Mouse (Mus musculus): ENCODE data around the gene Enpp6. TPM values are rescaled to one million over a fixed set of nuclear protein-coding genes. Genes with fewer than 3 reads are reported as not detected.

Gene Enpp6
- polyA plus RNA-seq, 1 experiment from 2014 or later: 0.86 TPM

GRCm38 (mm10) chr8:47133381-47133780 lies 146.7 kb downstream of the Enpp6 start:
- no peak overlapping the region for H3K27ac ChIP-seq (ENCODE audit: low read length)
- H3K4me3 ChIP-seq (ENCODE audit: low read depth, low read length): no peak overlapping the region
- no peaks in the 10 kb centered on the region for H3K9me3 ChIP-seq (ENCODE audit: low read length)
- WGBS: 87% methylated on average over 3 of the region's 3 CpGs
- H3K36me3 ChIP-seq (ENCODE audit: insufficient read depth, low read length): no peaks in the 10 kb centered on the region
- DNase-seq (ENCODE audit: low spot score) (no peak), ATAC-seq (no peak)
- no peaks in the 10 kb centered on the region for H3K4me1 ChIP-seq (ENCODE audit: insufficient read depth, low read depth, low read length)
- TF ChIP-seq CTCF (IDR thresholded peaks at IDR 0.05) (no peak), EP300 (IDR thresholded peaks at IDR 0.05) (no peak)
- H3K9ac ChIP-seq (replicated peaks; ENCODE audit: low read depth): no peak overlapping the region
- no peak overlapping the region for H3K4me2 ChIP-seq (replicated peaks; ENCODE audit: low read depth, low read length)
- H3K27me3 ChIP-seq (replicated peaks; ENCODE audit: insufficient read depth, low read length): no peaks in the 10 kb centered on the region

- no peak for TF ChIP-seq EP300 (IDR thresholded peaks at IDR 0.05)
- no peak for TF ChIP-seq CTCF (IDR thresholded peaks at IDR 0.05)
- no peaks in the 10 kb centered on the region for H3K27me3 ChIP-seq (replicated peaks; ENCODE audit: insufficient read depth, low read length)
Observed at GRCm38 (mm10) chr8:47134736-47135135, 148.0 kb downstream of the Enpp6 start.

GRCm38 (mm10) chr8:47135586-47135985 lies 148.9 kb downstream of the Enpp6 start:
- no peak for TF ChIP-seq EP300 (IDR thresholded peaks at IDR 0.05)
- TF ChIP-seq CTCF (IDR thresholded peaks at IDR 0.05): no peak
- H3K9me3 ChIP-seq (ENCODE audit: low read length): no peaks in the 10 kb centered on the region
- no peaks in the 10 kb centered on the region for H3K4me1 ChIP-seq (ENCODE audit: insufficient read depth, low read depth, low read length)
- H3K9ac ChIP-seq (replicated peaks; ENCODE audit: low read depth): no peak overlapping the region
- no peak overlapping the region for H3K27ac ChIP-seq (ENCODE audit: low read length)
- no peak for ATAC-seq
- DNase-seq (ENCODE audit: low spot score): peak; percentile 16
- WGBS: 7% methylated on average over 9 of the region's 9 CpGs
- peak overlapping the region; percentile 56 for H3K4me2 ChIP-seq (replicated peaks; ENCODE audit: low read depth, low read length)
- no peaks in the 10 kb centered on the region for H3K27me3 ChIP-seq (replicated peaks; ENCODE audit: insufficient read depth, low read length)
- H3K4me3 ChIP-seq (ENCODE audit: low read depth, low read length): peak overlapping the region; percentile 19
- no peaks in the 10 kb centered on the region for H3K36me3 ChIP-seq (ENCODE audit: insufficient read depth, low read length)

More at GRCm38 (mm10) chr8:47134736-47135135, 148.0 kb downstream of the Enpp6 start:
- Histone ChIP-seq H3K4me1 (ENCODE audit: insufficient read depth, low read depth, low read length) (no peaks in the 10 kb centered on the region), H3K9me3 (ENCODE audit: low read length) (no peaks in the 10 kb centered on the region), H3K4me2 (replicated peaks; ENCODE audit: low read depth, low read length) (peak overlapping the region; percentile 56; the same call in 1 of the 2 replicates), H3K36me3 (ENCODE audit: insufficient read depth, low read length) (no peaks in the 10 kb centered on the region), H3K27ac (ENCODE audit: low read length) (no peak overlapping the region), H3K4me3 (ENCODE audit: low read depth, low read length) (no peak overlapping the region; the same call in 1 of the 2 replicates), H3K9ac (replicated peaks; ENCODE audit: low read depth) (no peak overlapping the region)
- no peak for DNase-seq (ENCODE audit: low spot score)
- no peak for ATAC-seq
- 34% methylated on average over 11 of the region's 11 CpGs for WGBS

- Histone ChIP-seq H3K9ac (replicated peaks; ENCODE audit: low read depth) (no peak overlapping the region), H3K4me2 (replicated peaks; ENCODE audit: low read depth, low read length) (peak overlapping the region; percentile 56), H3K4me1 (ENCODE audit: insufficient read depth, low read depth, low read length) (no peaks in the 10 kb centered on the region), H3K4me3 (ENCODE audit: low read depth, low read length) (peak overlapping the region; percentile 19), H3K9me3 (ENCODE audit: low read length) (no peaks in the 10 kb centered on the region), H3K27ac (ENCODE audit: low read length) (no peak overlapping the region), H3K36me3 (ENCODE audit: insufficient read depth, low read length) (no peaks in the 10 kb centered on the region), H3K27me3 (replicated peaks; ENCODE audit: insufficient read depth, low read length) (no peaks in the 10 kb centered on the region)
- TF ChIP-seq EP300 (IDR thresholded peaks at IDR 0.05): no peak
- no peak for TF ChIP-seq CTCF (IDR thresholded peaks at IDR 0.05)
- no peak for ATAC-seq
- DNase-seq (ENCODE audit: low spot score): no peak
- WGBS: 30% methylated on average over 5 of the region's 5 CpGs
Observed at GRCm38 (mm10) chr8:47136047-47136446, 149.4 kb downstream of the Enpp6 start.

- 87% methylated on average over 9 of the region's 9 CpGs for WGBS
- no peak overlapping the region for H3K9ac ChIP-seq (replicated peaks; ENCODE audit: low read depth)
- H3K4me1 ChIP-seq (ENCODE audit: insufficient read depth, low read depth, low read length): no peaks in the 10 kb centered on the region
- H3K36me3 ChIP-seq (ENCODE audit: insufficient read depth, low read length): no peaks in the 10 kb centered on the region
- ATAC-seq (no peak), DNase-seq (ENCODE audit: low spot score) (no peak)
- no peak overlapping the region for H3K4me2 ChIP-seq (replicated peaks; ENCODE audit: low read depth, low read length)
- TF ChIP-seq EP300 (IDR thresholded peaks at IDR 0.05) (no peak), CTCF (IDR thresholded peaks at IDR 0.05) (no peak)
- no peaks in the 10 kb centered on the region for H3K9me3 ChIP-seq (ENCODE audit: low read length)
- H3K4me3 ChIP-seq (ENCODE audit: low read depth, low read length): no peak overlapping the region
- no peak overlapping the region for H3K27ac ChIP-seq (ENCODE audit: low read length)
- H3K27me3 ChIP-seq (replicated peaks; ENCODE audit: insufficient read depth, low read length): no peaks in the 10 kb centered on the region
Observed at GRCm38 (mm10) chr8:47145258-47145657, 158.6 kb downstream of the Enpp6 start.

Other genes with a start within 250 kb of the Enpp6 start
- 64.9 and 75.4 TPM in 2 replicates for gene Irf2, start 247.2 kb upstream of the Enpp6 start, polyA plus RNA-seq (2015; fragmentation: Nextera tagmentation; extraction: Ambion mirVana)

Measured in lung, postnatal 0 days (tissue).